Mouse (Mus musculus) forebrain, embryonic 14.5 days (tissue): ENCODE data around the gene Nhej1. TPM values are rescaled to one million over a fixed set of nuclear protein-coding genes. Genes with fewer than 3 reads are reported as not detected.

Source experiments
- ATAC-seq: fragments of 200-750 bp; cut with Nextera tagmentation; 2 replicates; pipeline ENCODE4 v1.8.0; 2017; ENCODE audit warnings: mild to moderate bottlenecking, moderate library complexity
- DNase-seq: peaks from one replicate; pipeline ENCODE4 v3.0.0-alpha.2; 2015; ENCODE audit warnings: low spot score
- H3K27ac ChIP-seq: fragments of 300-500 bp; sonication (generic); 2 replicates; pipeline ENCODE4 v1.5.1; 2014; ENCODE audit warnings: low read depth, mild to moderate bottlenecking, control low read depth, low read length, moderate library complexity
- H3K27me3 ChIP-seq: fragments of 300-500 bp; sonication (generic); replicated peaks from 2 replicates; pipeline ENCODE4 v1.6.1; 2014; ENCODE audit warnings: low read length, control low read depth, mixed read lengths; ENCODE audit not compliant: control insufficient read depth, insufficient read depth
- H3K36me3 ChIP-seq: fragments of 300-500 bp; sonication (generic); 2 replicates; pipeline ENCODE4 v1.6.1; 2014; ENCODE audit warnings: low read length, control low read depth; ENCODE audit not compliant: control insufficient read depth, insufficient read depth
- H3K4me1 ChIP-seq: fragments of 300-500 bp; sonication (generic); 2 replicates; pipeline ENCODE4 v1.6.1; 2014; ENCODE audit warnings: antibody characterized with exemption, low read length, control low read depth; ENCODE audit not compliant: control insufficient read depth, insufficient read depth
- H3K4me2 ChIP-seq: fragments of 300-500 bp; sonication (generic); 2 replicates; pipeline ENCODE4 v1.6.1; 2014; ENCODE audit warnings: mild to moderate bottlenecking, control low read depth, low read length
- H3K4me3 ChIP-seq: fragments of 300-500 bp; sonication (generic); 2 replicates; pipeline ENCODE4 v1.5.1; 2014; ENCODE audit warnings: low read depth, low read length, control low read depth
- H3K9ac ChIP-seq: fragments of 300-500 bp; sonication (generic); 2 replicates; pipeline ENCODE4 v1.6.1; 2014; ENCODE audit warnings: mild to moderate bottlenecking, low read length, control low read depth, moderate library complexity
- H3K9me3 ChIP-seq: fragments of 300-500 bp; sonication (generic); replicated peaks from 2 replicates; pipeline ENCODE4 v1.6.1; 2016; ENCODE audit warnings: low read length, control low read depth, mixed read lengths; ENCODE audit not compliant: control insufficient read depth
- WGBS: fragments of 180-500 bp; shearing (Covaris S2); extraction: QIAGEN DNeasy Blood & Tissue Kit; methylation state at CpG from one replicate; pipeline ENCODE4 v1.1.7; 2014; 5-methylcytosine and 5-hydroxymethylcytosine counted together
- polyA plus RNA-seq: library from polyadenylated mRNA; unstranded; fragments of >200 nt; fragmentation: Nextera tagmentation; extraction: Ambion mirVana; gene quantifications from 2 replicates; pipeline ENCODE4 v1.2.1, GENCODE M21; 2014

Nhej1 gene
- polyA plus RNA-seq, 1 experiment from 2014 or later = 8.8 TPM

DNA sequence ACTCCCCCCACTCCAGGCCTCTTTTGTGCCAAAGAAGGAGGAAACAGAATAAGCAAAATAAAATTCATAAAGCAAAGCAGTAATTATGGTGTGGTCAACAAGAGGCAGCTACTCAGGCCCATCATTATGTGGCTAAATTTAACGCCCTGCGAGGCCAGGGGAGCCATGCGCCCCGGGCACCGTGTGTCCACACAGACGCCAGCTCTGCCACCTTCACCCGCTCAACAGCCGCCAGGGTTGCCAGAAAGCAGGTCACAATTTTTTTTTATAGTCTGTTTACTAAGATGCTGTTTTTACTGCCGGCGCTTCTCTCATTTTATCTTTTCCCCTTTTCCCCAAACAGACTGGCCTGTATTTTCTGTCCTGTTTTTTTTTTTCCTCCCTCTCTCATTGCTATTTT is 93.0 kb downstream of the Nhej1 start:
- DNase-seq = no peak
- Histone ChIP-seq H3K4me1 (no peaks in the 10 kb centered on the region), H3K36me3 (no peaks in the 10 kb centered on the region), H3K27me3 (no peaks in the 10 kb centered on the region), H3K4me3 (no peak overlapping the region), H3K4me2 (no peak overlapping the region), H3K9me3 (no peaks in the 10 kb centered on the region), H3K27ac (no peak overlapping the region), H3K9ac (no peak overlapping the region)
- WGBS = 85% methylated on average over 10 of the region's 10 CpGs
- no peak for ATAC-seq

DNA sequence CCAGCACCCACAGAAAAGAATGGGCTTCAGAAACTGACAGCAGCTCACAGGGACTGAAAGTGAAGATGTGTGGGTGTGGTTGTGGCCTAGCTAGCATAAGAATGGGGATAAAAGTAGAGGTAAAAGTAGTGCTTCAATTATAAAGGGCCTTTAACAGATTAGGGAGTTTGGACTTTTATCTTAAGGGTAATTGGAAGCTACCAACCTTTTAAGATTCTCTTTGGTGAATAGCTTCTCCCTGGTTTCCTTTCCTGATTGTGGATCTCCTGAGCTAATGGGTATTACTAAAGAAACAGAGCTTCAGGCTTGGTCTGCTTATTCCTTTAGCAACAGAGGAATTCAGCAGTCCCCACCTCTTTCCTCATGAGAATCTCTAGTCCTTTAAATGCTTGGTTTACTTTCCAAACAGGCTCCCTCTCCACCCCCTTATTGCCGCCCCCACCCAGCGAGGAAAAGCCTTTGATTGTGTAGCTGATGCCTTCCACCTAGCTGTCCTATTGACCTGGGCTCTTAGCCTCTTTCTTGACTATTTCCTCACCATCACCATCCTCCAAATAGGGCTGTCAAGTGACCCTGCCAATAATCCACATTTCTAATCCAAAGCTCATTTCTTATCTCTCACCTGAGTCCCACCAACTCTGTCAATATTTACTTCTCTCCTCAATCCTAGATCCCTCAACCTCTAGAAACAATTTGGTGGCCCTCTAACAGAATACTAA is 97.8 kb downstream of the Nhej1 start:
- H3K4me3 ChIP-seq = no peak overlapping the region
- H3K4me1 ChIP-seq = no peaks in the 10 kb centered on the region
- no peak overlapping the region for H3K9ac ChIP-seq
- no peak overlapping the region for H3K27ac ChIP-seq
- WGBS = 62% methylated on average over 2 of the region's 2 CpGs
- H3K4me2 ChIP-seq = no peak overlapping the region
- H3K36me3 ChIP-seq = no peaks in the 10 kb centered on the region
- no peaks in the 10 kb centered on the region for H3K27me3 ChIP-seq
- DNase-seq = no peak
- H3K9me3 ChIP-seq = no peaks in the 10 kb centered on the region
- ATAC-seq = no peak

GRCm38 (mm10) chr1:75024419-75025199 is 100.4 kb downstream of the Nhej1 start:
- H3K9ac ChIP-seq = no peak overlapping the region
- ATAC-seq = no peak
- no peaks in the 10 kb centered on the region for H3K36me3 ChIP-seq

GRCm38 (mm10) chr1:75022216-75022615 is 102.8 kb downstream of the Nhej1 start:
- DNase-seq (peak; percentile 14), ATAC-seq (no peak)
- no peak overlapping the region for H3K4me3 ChIP-seq
- no peak overlapping the region for H3K9ac ChIP-seq
- H3K4me1 ChIP-seq = no peaks in the 10 kb centered on the region
- H3K27ac ChIP-seq = no peak overlapping the region
- 42% methylated on average over 5 of the region's 5 CpGs for WGBS
- no peak overlapping the region for H3K4me2 ChIP-seq
- H3K36me3 ChIP-seq = no peaks in the 10 kb centered on the region
- no peaks in the 10 kb centered on the region for H3K27me3 ChIP-seq
- H3K9me3 ChIP-seq = no peaks in the 10 kb centered on the region

More at GRCm38 (mm10) chr1:75024419-75025199, 100.4 kb downstream of the Nhej1 start:
- H3K27me3 ChIP-seq = no peaks in the 10 kb centered on the region
- no peak overlapping the region for H3K4me2 ChIP-seq
- H3K27ac ChIP-seq = no peak overlapping the region
- H3K9me3 ChIP-seq = no peaks in the 10 kb centered on the region
- DNase-seq = no peak
- 89% methylated on average over 7 of the region's 7 CpGs for WGBS
- H3K4me3 ChIP-seq = no peak overlapping the region
- no peaks in the 10 kb centered on the region for H3K4me1 ChIP-seq

DNA sequence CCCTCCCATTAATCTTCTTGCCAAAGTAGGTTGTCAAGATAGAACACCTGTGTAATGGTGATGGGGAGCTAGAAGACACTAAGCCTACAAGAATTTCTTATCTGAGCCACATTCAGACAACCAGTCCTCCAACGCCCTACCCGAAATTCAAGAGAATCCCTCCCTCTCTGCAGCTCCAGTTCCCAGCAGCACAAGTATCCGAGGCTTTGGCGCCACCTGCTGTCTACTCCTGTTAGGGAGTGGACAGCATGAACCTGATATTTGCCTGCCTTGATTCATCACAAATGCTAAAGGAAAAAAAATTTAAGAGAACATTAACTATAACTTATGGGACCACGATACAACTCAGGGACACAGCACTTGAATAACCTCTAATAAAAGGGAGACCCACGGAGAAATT is 108.2 kb downstream of the Nhej1 start:
- Histone ChIP-seq H3K4me2 (no peak overlapping the region), H3K9me3 (no peaks in the 10 kb centered on the region), H3K4me3 (no peak overlapping the region), H3K36me3 (no peaks in the 10 kb centered on the region), H3K27me3 (no peaks in the 10 kb centered on the region), H3K9ac (no peak overlapping the region), H3K27ac (no peak overlapping the region), H3K4me1 (no peaks in the 10 kb centered on the region)
- peak; percentile 89 for DNase-seq
- no peak for ATAC-seq
- WGBS = 4% methylated on average over 6 of the region's 6 CpGs

DNA sequence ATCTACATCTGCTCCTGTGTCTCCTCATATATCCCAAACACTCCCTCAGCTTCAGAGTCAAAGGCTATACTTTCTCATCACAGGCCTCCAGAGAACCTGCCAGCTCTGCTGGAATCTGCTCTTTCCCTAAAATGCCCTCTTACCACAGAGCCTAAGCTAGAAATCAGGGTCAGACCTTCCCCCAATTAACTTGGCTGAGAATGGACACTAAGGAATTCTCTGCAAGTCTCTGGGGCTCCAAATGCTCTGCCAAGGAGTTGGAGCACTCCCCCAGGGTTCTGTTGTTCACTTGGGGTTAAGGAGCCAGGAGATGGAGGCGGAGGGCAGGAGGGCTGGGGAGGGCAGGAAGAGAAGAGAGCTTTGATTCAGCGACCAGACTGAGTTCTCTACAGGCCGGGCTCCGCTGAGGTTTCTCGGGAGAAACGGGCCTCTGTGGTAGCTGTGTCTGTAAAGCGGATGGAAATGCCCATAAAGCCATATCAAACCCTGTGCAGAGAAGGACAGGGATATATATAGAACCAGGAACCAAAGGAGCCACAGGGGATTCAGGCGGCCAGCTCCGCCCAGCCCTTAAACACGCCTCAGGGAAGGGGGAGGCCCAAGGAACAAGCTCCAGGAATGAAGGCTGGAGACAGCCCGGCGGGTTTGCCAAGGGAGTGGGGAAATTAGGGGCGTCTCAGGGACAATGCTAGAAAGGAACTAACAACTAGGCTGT is 109.3 kb downstream of the Nhej1 start:
- ATAC-seq = no peak
- no peak for DNase-seq
- WGBS = 23% methylated on average over 13 of the region's 13 CpGs
- Histone ChIP-seq H3K9me3 (no peaks in the 10 kb centered on the region), H3K9ac (no peak overlapping the region), H3K4me2 (no peak overlapping the region), H3K27ac (no peak overlapping the region), H3K27me3 (no peaks in the 10 kb centered on the region), H3K4me3 (no peak overlapping the region), H3K4me1 (no peaks in the 10 kb centered on the region), H3K36me3 (no peaks in the 10 kb centered on the region)

- Histone ChIP-seq H3K9me3 (no peaks in the 10 kb centered on the region), H3K27ac (no peak overlapping the region), H3K4me3 (no peak overlapping the region), H3K9ac (no peak overlapping the region), H3K4me2 (no peak overlapping the region), H3K4me1 (no peaks in the 10 kb centered on the region), H3K27me3 (no peaks in the 10 kb centered on the region), H3K36me3 (no peaks in the 10 kb centered on the region)
- WGBS = 64% methylated on average over 5 of the region's 5 CpGs
- ATAC-seq = no peak
- no peak for DNase-seq
Observed at GRCm38 (mm10) chr1:75014210-75014845, 110.7 kb downstream of the Nhej1 start.

DNA sequence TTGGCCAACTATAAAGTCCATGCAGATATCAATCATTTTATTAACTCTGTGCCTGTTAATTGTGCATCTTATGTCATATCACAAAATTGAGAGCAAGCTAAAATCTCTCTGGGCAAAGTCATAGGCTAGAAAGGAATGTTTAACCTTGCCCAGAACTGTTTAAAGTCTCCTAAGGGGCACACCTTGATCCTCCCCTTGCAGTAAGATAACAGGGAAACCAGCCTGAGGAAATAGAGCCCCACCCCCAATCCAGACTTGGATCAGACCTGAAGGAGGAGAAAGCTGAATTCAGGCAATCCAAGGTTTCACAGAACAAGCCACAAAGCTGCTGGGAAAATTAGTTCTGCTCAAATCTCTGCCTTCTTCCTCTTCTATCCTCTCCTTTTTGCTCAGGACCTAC is 114.2 kb downstream of the Nhej1 start:
- Histone ChIP-seq H3K4me2 (no peak overlapping the region), H3K9ac (no peak overlapping the region), H3K36me3 (no peaks in the 10 kb centered on the region), H3K9me3 (no peaks in the 10 kb centered on the region), H3K27ac (no peak overlapping the region), H3K27me3 (no peaks in the 10 kb centered on the region), H3K4me3 (no peak overlapping the region), H3K4me1 (no peaks in the 10 kb centered on the region)
- ATAC-seq = no peak
- DNase-seq = no peak
